Mouse (Mus musculus): ENCODE data around the gene Bik.

DNA sequence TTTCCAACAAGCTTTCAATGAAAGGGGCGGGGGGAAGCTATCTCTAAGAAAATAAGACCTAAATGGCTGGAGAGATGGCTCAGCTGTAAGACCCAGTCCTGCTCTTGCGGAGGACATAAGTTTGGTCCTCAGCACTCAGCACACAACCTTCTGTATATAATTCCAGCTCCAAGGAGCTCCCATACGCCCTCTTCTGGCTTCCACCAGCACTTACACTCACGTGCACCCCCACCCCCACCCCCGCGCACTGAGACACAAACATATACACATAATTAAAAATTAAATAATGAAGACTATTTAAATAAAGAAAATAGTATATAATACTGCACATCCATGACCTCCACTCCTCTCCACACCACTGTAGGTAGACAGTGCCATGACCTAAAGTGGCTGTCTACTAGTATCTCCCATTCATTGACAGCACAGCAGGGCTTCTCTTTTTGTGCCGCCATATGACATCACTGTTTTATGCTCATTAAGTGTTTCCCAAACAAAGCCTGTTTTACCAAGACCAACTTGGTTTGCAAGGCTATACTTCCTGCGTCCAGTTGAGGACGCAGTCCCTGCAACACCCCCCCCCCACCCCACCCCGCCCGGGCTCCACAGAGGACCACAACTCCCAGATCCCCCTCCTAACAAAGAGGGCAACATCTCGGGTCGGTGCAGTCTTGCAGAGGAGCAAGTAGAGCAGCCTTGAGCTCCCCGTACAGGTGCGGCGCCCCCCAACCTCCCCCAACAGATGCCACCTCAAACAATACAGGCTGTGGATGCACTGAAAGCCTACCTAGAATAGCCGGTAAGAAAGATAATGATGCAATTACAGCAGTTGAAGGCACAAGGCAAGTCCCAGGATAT is 16.5 kb upstream of the Bik start:
- peak; percentile 35 for TF ChIP-seq CTCF (conservative IDR thresholded peaks at IDR 0.05; ENCODE audit: low read length)
- TF ChIP-seq POU5F1 (IDR thresholded peaks at IDR 0.05; ENCODE audit: borderline replicate concordance, low read length): no peak

Data from E14TG2a.4 (cell line).